Mouse (Mus musculus) forebrain, postnatal 0 days (tissue): ENCODE data around the gene Suox. TPM values are rescaled to one million over a fixed set of nuclear protein-coding genes. Genes with fewer than 3 reads are reported as not detected.
"Not testable (repeated sequence)": the region's sequence is repeated elsewhere in the genome, so short reads cannot be mapped to it uniquely, and the experiment has no call there.

Experiments
- ATAC-seq: fragments of 200-750 bp; cut with Nextera tagmentation; 2 replicates; pipeline ENCODE4 v1.8.0; 2017; ENCODE audit warnings: mild to moderate bottlenecking, moderate library complexity
- DNase-seq: peaks from one replicate; pipeline ENCODE4 v3.0.0-alpha.2; 2015
- H3K27ac ChIP-seq: fragments of 300-500 bp; sonication (generic); 2 replicates; pipeline ENCODE4 v1.5.1; 2014; ENCODE audit warnings: low read depth, mild to moderate bottlenecking, antibody characterized with exemption, low read length, moderate library complexity, mixed read lengths
- H3K27me3 ChIP-seq: fragments of 300-500 bp; sonication (generic); 2 replicates; pipeline ENCODE4 v1.6.1; 2014; ENCODE audit warnings: mild to moderate bottlenecking, low read length, mixed read lengths; ENCODE audit not compliant: insufficient read depth
- H3K36me3 ChIP-seq: fragments of 300-500 bp; sonication (generic); 2 replicates; pipeline ENCODE4 v1.6.1; 2014; ENCODE audit warnings: mild to moderate bottlenecking, moderate library complexity; ENCODE audit not compliant: insufficient read depth
- H3K4me1 ChIP-seq: fragments of 300-500 bp; sonication (generic); 2 replicates; pipeline ENCODE4 v1.6.1; 2014; ENCODE audit warnings: antibody characterized with exemption; ENCODE audit not compliant: insufficient read depth
- H3K4me2 ChIP-seq: fragments of 300-500 bp; sonication (generic); 2 replicates; pipeline ENCODE4 v1.6.1; 2014; ENCODE audit warnings: low read depth, mild to moderate bottlenecking, moderate library complexity
- H3K4me3 ChIP-seq: fragments of 300-500 bp; sonication (generic); 2 replicates; pipeline ENCODE4 v1.5.1; 2014; ENCODE audit warnings: low read depth, low read length, mixed read lengths
- H3K9ac ChIP-seq: fragments of 300-500 bp; sonication (generic); 2 replicates; pipeline ENCODE4 v1.6.1; 2014; ENCODE audit warnings: mild to moderate bottlenecking
- H3K9me3 ChIP-seq: fragments of 300-500 bp; sonication (generic); 2 replicates; pipeline ENCODE4 v1.6.1; 2016; ENCODE audit warnings: low read length
- CTCF ChIP-seq: sonication (generic); IDR thresholded peaks from 2 replicates; pipeline ENCODE4 v1.5.1; 2016; ENCODE audit warnings: antibody characterized with exemption, control low read depth, low read depth
- WGBS: fragments of 180-500 bp; shearing (Covaris S2); extraction: QIAGEN DNeasy Blood & Tissue Kit; methylation state at CpG from one replicate; pipeline ENCODE4 v1.1.7; 2014; 5-methylcytosine and 5-hydroxymethylcytosine counted together
- polyA plus RNA-seq: library from polyadenylated mRNA; unstranded; fragments of >200 nt; fragmentation: Nextera tagmentation; extraction: Ambion mirVana; gene quantifications from 2 replicates; pipeline ENCODE4 v1.2.1, GENCODE M21; 2015
- total RNA-seq: library from RNA; depleted of rRNA; stranded (reverse); fragments of >200 nt; gene quantifications from 2 replicates; pipeline ENCODE4 v1.2.3, GENCODE M21; 2014; rRNA removed

The Suox gene
- total RNA-seq: 10.6 and 12.6 TPM in 2 replicates
- polyA plus RNA-seq: 8.4 and 10.1 TPM in 2 replicates

GRCm38 (mm10) chr10:128673763-128674468, at the start of gene Suox:
Gene Suox, minus strand, starts transcription at chr10:128674073.
- WGBS: under 1% methylated on average over 60 of the region's 60 CpGs
- H3K36me3 ChIP-seq: peaks cover 8% of the 10 kb centered on the region; the same call in 1 of the 2 replicates
- no peaks in the 10 kb centered on the region for H3K9me3 ChIP-seq
- peak within 1 kb of the TSS; percentile 45; the same call in 1 of the 2 replicates for H3K27ac ChIP-seq
- peak within 1 kb of the TSS; percentile 58 for H3K9ac ChIP-seq
- TF ChIP-seq CTCF: no peak
- ATAC-seq: peak; percentile 94
- peak; percentile 85 for DNase-seq
- peak within 1 kb of the TSS; percentile 95 for H3K4me2 ChIP-seq
- H3K4me1 ChIP-seq: peaks cover 6% of the 10 kb centered on the region; the same call in 1 of the 2 replicates
- no peaks in the 10 kb centered on the region for H3K27me3 ChIP-seq
- peak within 1 kb of the TSS; percentile 67 for H3K4me3 ChIP-seq

GRCm38 (mm10) chr10:128715559-128716537, 42.0 kb upstream of the Suox start:
- WGBS: 88% methylated on average over 19 of the region's 19 CpGs
- no peaks in the 10 kb centered on the region for H3K9me3 ChIP-seq
- H3K4me2 ChIP-seq: no peak overlapping the region
- H3K4me1 ChIP-seq: no peaks in the 10 kb centered on the region
- no peak overlapping the region for H3K9ac ChIP-seq
- no peak overlapping the region for H3K4me3 ChIP-seq
- TF ChIP-seq CTCF: no peak
- DNase-seq (no peak), ATAC-seq (no peak)
- H3K27me3 ChIP-seq: no peaks in the 10 kb centered on the region
- no peak overlapping the region for H3K27ac ChIP-seq
- 0 out of 2 replicates have a peak, but pooled peaks cover 3% of the 10 kb centered on the region for H3K36me3 ChIP-seq

- H3K4me2 ChIP-seq, H3K27me3 ChIP-seq, H3K36me3 ChIP-seq, H3K4me3 ChIP-seq, H3K9me3 ChIP-seq, ATAC-seq, H3K27ac ChIP-seq, DNase-seq, H3K9ac ChIP-seq, H3K4me1 ChIP-seq: not testable (repeated sequence)
- WGBS: 92% methylated on average over 7 of the region's 7 CpGs
These were observed 37.4 kb upstream of the Suox start for GRCm38 (mm10) chr10:128711318-128711717.

- DNase-seq: no peak
- Histone ChIP-seq H3K9me3 (no peaks in the 10 kb centered on the region), H3K4me2 (peak overlapping the region; percentile 93), H3K4me1 (no peaks in the 10 kb centered on the region), H3K27me3 (no peaks in the 10 kb centered on the region), H3K27ac (no peak overlapping the region), H3K9ac (peak overlapping the region; percentile 44), H3K4me3 (peak overlapping the region; percentile 62), H3K36me3 (no peaks in the 10 kb centered on the region)
- ATAC-seq: 0 out of 2 replicates have a peak, but pooled peaks have one; percentile 7
- WGBS: 8% methylated on average over 11 of the region's 11 CpGs
- TF ChIP-seq CTCF: no peak
These were observed 31.4 kb upstream of the Suox start for GRCm38 (mm10) chr10:128705317-128705693.

- Histone ChIP-seq H3K9ac (peak within 1 kb of the TSS; percentile 44), H3K9me3 (no peaks in the 10 kb centered on the region), H3K4me1 (no peaks in the 10 kb centered on the region), H3K27me3 (no peaks in the 10 kb centered on the region), H3K27ac (peak within 1 kb of the TSS; percentile 65; the same call in 1 of the 2 replicates), H3K36me3 (no peaks in the 10 kb centered on the region), H3K4me2 (peak within 1 kb of the TSS; percentile 93), H3K4me3 (peak within 1 kb of the TSS; percentile 62)
- 3% methylated on average over 53 of the region's 62 CpGs for WGBS
- peak; percentile 96 for ATAC-seq
- TF ChIP-seq CTCF: no peak
- peak; percentile 87 for DNase-seq
These were observed 30.8 kb upstream of the Suox start, which contains the start of gene Cdk2 for GRCm38 (mm10) chr10:128704491-128705316. Gene Cdk2, minus strand, starts transcription at chr10:128705031.

- H3K27me3 ChIP-seq: no peaks in the 10 kb centered on the region
- H3K27ac ChIP-seq: peak within 1 kb of the TSS; percentile 65; the same call in 1 of the 2 replicates
- no peaks in the 10 kb centered on the region for H3K4me1 ChIP-seq
- H3K4me2 ChIP-seq: peak within 1 kb of the TSS; percentile 93
- H3K9me3 ChIP-seq: no peaks in the 10 kb centered on the region
- H3K4me3 ChIP-seq: peak within 1 kb of the TSS; percentile 62
- H3K9ac ChIP-seq: peak within 1 kb of the TSS; percentile 44
- ATAC-seq (no peak), DNase-seq (no peak)
- WGBS: 26% methylated on average over 4 of the region's 4 CpGs
- no peaks in the 10 kb centered on the region for H3K36me3 ChIP-seq
- no peak for TF ChIP-seq CTCF
These were observed 30.0 kb upstream of the Suox start, which contains the start of gene Pmel for GRCm38 (mm10) chr10:128703895-128704294. Gene Pmel, plus strand, starts transcription at chr10:128704195.
